In the genomic region with DNA sequence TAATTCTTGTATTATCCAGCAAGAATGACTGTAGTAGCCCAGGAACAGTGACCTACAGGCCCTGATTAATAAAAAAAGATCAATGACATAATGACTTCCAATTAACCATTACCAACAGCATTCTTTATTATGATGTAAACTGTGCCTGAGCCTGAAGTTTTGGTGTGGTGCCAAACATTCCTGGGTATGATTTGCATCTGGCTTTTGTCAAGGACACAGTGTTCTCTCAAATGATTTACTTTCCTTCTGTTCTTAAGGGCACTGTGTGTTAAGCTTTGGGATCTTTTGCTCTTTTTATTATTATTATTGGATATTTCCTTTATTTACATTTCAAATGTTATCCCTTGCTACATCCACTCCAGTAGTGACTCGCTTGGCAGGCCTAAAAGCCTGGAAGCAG, we compare ENCODE assay signal across 15 mouse cellular contexts.
A peak's percentile ranks its signal among the peaks of the same experiment; 100 is the strongest.
DNase-seq lines count a peak whose midpoint lies in the region; ATAC-seq and TF ChIP-seq lines count a peak whose summit lies in the region.
"Had no signal": no experiment of that assay in that cellular context is flagged by ENCODE, and none has a peak within 500 bp of the region (broad histone marks: within the 10 kb centered on the region; RNA-seq: fewer than 3 reads in every experiment).

No protein-coding gene starts in this region.

- H3K9me3 ChIP-seq in heart, postnatal 0 days (replicated peaks; ENCODE audit: control insufficient read depth, low read length): no peaks in the 10 kb centered on the region
- no peaks in the 10 kb centered on the region for H3K9me3 ChIP-seq in limb, embryonic 14.5 days (ENCODE audit: control insufficient read depth, low read length)
- H3K9me3 ChIP-seq: embryonic facial prominence, embryonic 15.5 days; forebrain, embryonic 15.5 days; intestine, embryonic 15.5 days had no signal

- intact Hi-C loops in heart, postnatal 14 days (cut with DNase I): no loop called here

- H3K9ac ChIP-seq in heart, postnatal 0 days (replicated peaks; ENCODE audit: low read depth, low read length): no peak overlapping the region
- no peak overlapping the region for H3K9ac ChIP-seq in limb, embryonic 14.5 days (ENCODE audit: low read depth, low read length, severe bottlenecking)
- H3K9ac ChIP-seq: embryonic facial prominence, embryonic 15.5 days; forebrain, embryonic 15.5 days; intestine, embryonic 15.5 days had no signal

- no peak for TF ChIP-seq CTCF in heart, postnatal 0 days (IDR thresholded peaks at IDR 0.05; ENCODE audit: low read depth)

- DNase-seq in heart, postnatal 0 days (ENCODE audit: low spot score): peak; percentile 36
- DNase-seq in heart, postnatal 14 days: no peak
- peak; percentile 3 for DNase-seq in R1 (ENCODE audit: low read depth, low spot score)
- DNase-seq in forelimb bud, embryonic 11.5 days (ENCODE audit: low read depth, low spot score): peak; percentile 38
- DNase-seq in limb, embryonic 14.5 days (ENCODE audit: low spot score): peak; percentile 25
- no peak for DNase-seq in thymus, postnatal 0 days (ENCODE audit: low spot score)
- no peak for DNase-seq in cerebellum, adult 9-10 months
- DNase-seq: cerebellum, adult 2 months; gastrocnemius, postnatal 36 days; layer of hippocampus, postnatal 36 days; right cerebral cortex, postnatal 4 days had no signal

- H3K4me3 ChIP-seq in heart, postnatal 0 days (ENCODE audit: low read depth, low read length): no peak overlapping the region
- no peak overlapping the region for H3K4me3 ChIP-seq in limb, embryonic 14.5 days (replicated peaks; ENCODE audit: low read length)
- H3K4me3 ChIP-seq: embryonic facial prominence, embryonic 15.5 days; forebrain, embryonic 15.5 days; intestine, embryonic 15.5 days had no signal

- ATAC-seq in heart, postnatal 0 days (ENCODE audit: insufficient read depth, low read depth): peak; percentile 39; the same call in 1 of the 2 replicates
- peak; percentile 57; the same call in 1 of the 2 replicates for ATAC-seq in limb, embryonic 14.5 days (ENCODE audit: low FRiP score, low read depth)
- no peak for ATAC-seq in cerebellum, adult (ENCODE audit: insufficient number of reproducible peaks, low FRiP score, low TSS enrichment)
- ATAC-seq: forebrain, embryonic 15.5 days; intestine, embryonic 15.5 days had no signal

- TF ChIP-seq POLR2A in limb, embryonic 14.5 days (IDR thresholded peaks at IDR 0.05; ENCODE audit: borderline replicate concordance, extremely low read depth, insufficient read depth, insufficient read length): no peak

- no peak overlapping the region for H3K4me2 ChIP-seq in heart, postnatal 0 days (ENCODE audit: low read depth, low read length)
- H3K4me2 ChIP-seq in limb, embryonic 14.5 days (replicated peaks; ENCODE audit: low read depth, low read length, severe bottlenecking): no peak overlapping the region
- H3K4me2 ChIP-seq: embryonic facial prominence, embryonic 15.5 days; forebrain, embryonic 15.5 days; intestine, embryonic 15.5 days had no signal

- no peak for TF ChIP-seq EP300 in heart, postnatal 0 days (IDR thresholded peaks at IDR 0.05; ENCODE audit: low read depth)

- H3K4me1 ChIP-seq in heart, postnatal 0 days (ENCODE audit: control insufficient read depth, insufficient read depth): no peaks in the 10 kb centered on the region
- no peaks in the 10 kb centered on the region for H3K4me1 ChIP-seq in limb, embryonic 14.5 days (ENCODE audit: control insufficient read depth, insufficient read depth, low read length)
- H3K4me1 ChIP-seq: embryonic facial prominence, embryonic 15.5 days; forebrain, embryonic 15.5 days; intestine, embryonic 15.5 days had no signal

- 46% methylated on average over 1 of the region's 1 CpGs for WGBS in heart, postnatal 0 days
- WGBS in limb, embryonic 14.5 days: 39% methylated on average over 1 of the region's 1 CpGs

- no peaks in the 10 kb centered on the region for H3K36me3 ChIP-seq in heart, postnatal 0 days (replicated peaks; ENCODE audit: control insufficient read depth, insufficient read depth, low read length)
- H3K36me3 ChIP-seq in limb, embryonic 14.5 days (ENCODE audit: control insufficient read depth, insufficient read depth, low read length): no peaks in the 10 kb centered on the region
- H3K36me3 ChIP-seq: embryonic facial prominence, embryonic 15.5 days; forebrain, embryonic 15.5 days; intestine, embryonic 15.5 days had no signal

- peak overlapping the region; percentile 30; the same call in 1 of the 2 replicates for H3K27ac ChIP-seq in heart, postnatal 0 days (ENCODE audit: low read depth)
- H3K27ac ChIP-seq in limb, embryonic 14.5 days (replicated peaks; ENCODE audit: low read depth, low read length): no peak overlapping the region
- H3K27ac ChIP-seq: embryonic facial prominence, embryonic 15.5 days; forebrain, embryonic 15.5 days; intestine, embryonic 15.5 days had no signal

- no peaks in the 10 kb centered on the region for H3K27me3 ChIP-seq in heart, postnatal 0 days (ENCODE audit: control insufficient read depth, insufficient read depth, low read length)
- H3K27me3 ChIP-seq in limb, embryonic 14.5 days (ENCODE audit: control insufficient read depth, insufficient read depth, low read length): no peaks in the 10 kb centered on the region
- H3K27me3 ChIP-seq: embryonic facial prominence, embryonic 15.5 days; forebrain, embryonic 15.5 days; intestine, embryonic 15.5 days had no signal

Comparison
In these comparisons a context has a peak if more than half of its experiments do, and no peak if none do; other contexts are left out.
1. DNase-seq: peak in heart, postnatal 0 days (single experiment), R1 (single experiment), forelimb bud, embryonic 11.5 days (single experiment) and limb, embryonic 14.5 days (single experiment); none in heart, postnatal 14 days (0 of 2), thymus, postnatal 0 days (single experiment) and cerebellum, adult 9-10 months (single experiment).